Mouse (Mus musculus): Measurements from ENCODE around the gene Tmem270.

DNA sequence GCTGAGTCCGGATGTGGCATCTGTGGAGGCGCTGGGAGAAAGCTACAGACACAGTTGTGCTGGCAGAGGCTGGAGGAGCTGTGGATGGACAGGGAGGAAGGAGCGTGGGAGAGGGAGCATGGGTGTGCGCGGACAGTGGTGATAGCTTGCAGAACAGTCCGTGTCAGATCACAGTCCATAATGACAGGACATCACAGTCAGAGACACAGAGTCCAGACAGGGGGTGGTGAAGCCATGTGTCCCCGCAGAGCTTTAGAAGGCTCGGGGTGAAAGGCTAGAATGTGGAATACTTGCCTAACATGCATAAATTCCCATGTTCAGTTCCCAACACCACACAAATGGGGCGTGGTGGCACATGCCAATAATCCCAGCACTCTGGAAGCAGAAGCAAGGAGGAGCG lies 29.7 kb downstream of the Tmem270 start:
- TF ChIP-seq POLR2A (IDR thresholded peaks at IDR 0.05; ENCODE audit: insufficient read depth, low read depth, low read length) (no peak), EP300 (IDR thresholded peaks at IDR 0.05; ENCODE audit: insufficient read depth, low read depth, low read length) (no peak), CTCF (IDR thresholded peaks at IDR 0.05) (no peak)

All from heart, adult 2 months (tissue).